Mouse (Mus musculus): ENCODE results near the gene Chst11. TPM values are rescaled to one million over a fixed set of nuclear protein-coding genes. Genes with fewer than 3 reads are reported as not detected.
A peak's percentile ranks its signal among the peaks of the same experiment; 100 is the strongest.

Chst11 gene
- polyA plus RNA-seq, 1 experiment from 2014 or later = 1.1 TPM

GRCm38 (mm10) chr10:83181831-83182572 is 196.7 kb downstream of the Chst11 start:
- no peak overlapping the region for H3K27ac ChIP-seq (ENCODE audit: low read length)
- H3K9ac ChIP-seq (ENCODE audit: low read length) = no peak overlapping the region
- WGBS = 75% methylated on average over 15 of the region's 15 CpGs
- H3K27me3 ChIP-seq (ENCODE audit: control insufficient read depth, insufficient read depth, low read length) = no peaks in the 10 kb centered on the region
- ATAC-seq (ENCODE audit: insufficient read depth, low FRiP score) = no peak
- H3K36me3 ChIP-seq (ENCODE audit: control insufficient read depth, insufficient read depth, low read length) = no peaks in the 10 kb centered on the region; the same call in 1 of the 2 replicates
- H3K4me3 ChIP-seq (replicated peaks; ENCODE audit: low read length) = no peak overlapping the region
- no peaks in the 10 kb centered on the region for H3K9me3 ChIP-seq (replicated peaks; ENCODE audit: control insufficient read depth, low read length)
- no peak overlapping the region for H3K4me2 ChIP-seq (ENCODE audit: low read depth, low read length)
- peaks cover 26% of the 10 kb centered on the region for H3K4me1 ChIP-seq (ENCODE audit: control insufficient read depth, insufficient read depth, low read length)

GRCm38 (mm10) chr10:83182573-83182960 is 197.3 kb downstream of the Chst11 start:
- Histone ChIP-seq H3K27ac (ENCODE audit: low read length) (no peak overlapping the region), H3K9ac (ENCODE audit: low read length) (no peak overlapping the region), H3K36me3 (ENCODE audit: control insufficient read depth, insufficient read depth, low read length) (no peaks in the 10 kb centered on the region; the same call in 1 of the 2 replicates), H3K27me3 (ENCODE audit: control insufficient read depth, insufficient read depth, low read length) (no peaks in the 10 kb centered on the region), H3K4me1 (ENCODE audit: control insufficient read depth, insufficient read depth, low read length) (peaks cover 20% of the 10 kb centered on the region), H3K4me3 (replicated peaks; ENCODE audit: low read length) (no peak overlapping the region), H3K9me3 (replicated peaks; ENCODE audit: control insufficient read depth, low read length) (no peaks in the 10 kb centered on the region), H3K4me2 (ENCODE audit: low read depth, low read length) (no peak overlapping the region)
- ATAC-seq (ENCODE audit: insufficient read depth, low FRiP score) = no peak
- WGBS = 38% methylated on average over 8 of the region's 8 CpGs

- Histone ChIP-seq H3K4me3 (replicated peaks; ENCODE audit: low read length) (no peak overlapping the region), H3K27ac (ENCODE audit: low read length) (no peak overlapping the region), H3K9ac (ENCODE audit: low read length) (peak overlapping the region; percentile 2; the same call in 1 of the 2 replicates), H3K4me2 (ENCODE audit: low read depth, low read length) (no peak overlapping the region), H3K27me3 (ENCODE audit: control insufficient read depth, insufficient read depth, low read length) (no peaks in the 10 kb centered on the region), H3K36me3 (ENCODE audit: control insufficient read depth, insufficient read depth, low read length) (no peaks in the 10 kb centered on the region; the same call in 1 of the 2 replicates), H3K4me1 (ENCODE audit: control insufficient read depth, insufficient read depth, low read length) (peaks cover 14% of the 10 kb centered on the region; the same call in 1 of the 2 replicates), H3K9me3 (replicated peaks; ENCODE audit: control insufficient read depth, low read length) (no peaks in the 10 kb centered on the region)
- WGBS = 48% methylated on average over 12 of the region's 12 CpGs
- ATAC-seq (ENCODE audit: insufficient read depth, low FRiP score) = no peak
These were observed 198.6 kb downstream of the Chst11 start for GRCm38 (mm10) chr10:83183634-83184479.

- Histone ChIP-seq H3K4me2 (ENCODE audit: low read depth, low read length) (no peak overlapping the region), H3K9ac (ENCODE audit: low read length) (peak overlapping the region; percentile 2; the same call in 1 of the 2 replicates), H3K36me3 (ENCODE audit: control insufficient read depth, insufficient read depth, low read length) (no peaks in the 10 kb centered on the region), H3K4me1 (ENCODE audit: control insufficient read depth, insufficient read depth, low read length) (peaks cover 13% of the 10 kb centered on the region; the same call in 1 of the 2 replicates), H3K27ac (ENCODE audit: low read length) (no peak overlapping the region), H3K4me3 (replicated peaks; ENCODE audit: low read length) (no peak overlapping the region), H3K9me3 (replicated peaks; ENCODE audit: control insufficient read depth, low read length) (no peaks in the 10 kb centered on the region), H3K27me3 (ENCODE audit: control insufficient read depth, insufficient read depth, low read length) (no peaks in the 10 kb centered on the region)
- no peak for ATAC-seq (ENCODE audit: insufficient read depth, low FRiP score)
- WGBS = 55% methylated on average over 7 of the region's 7 CpGs
These were observed 199.3 kb downstream of the Chst11 start for GRCm38 (mm10) chr10:83184480-83185069.

GRCm38 (mm10) chr10:83185121-83185520 is 199.8 kb downstream of the Chst11 start:
- H3K4me3 ChIP-seq (replicated peaks; ENCODE audit: low read length) = no peak overlapping the region
- H3K36me3 ChIP-seq (ENCODE audit: control insufficient read depth, insufficient read depth, low read length) = no peaks in the 10 kb centered on the region
- no peak overlapping the region for H3K27ac ChIP-seq (ENCODE audit: low read length)
- H3K27me3 ChIP-seq (ENCODE audit: control insufficient read depth, insufficient read depth, low read length) = no peaks in the 10 kb centered on the region
- WGBS = 90% methylated on average over 6 of the region's 6 CpGs
- no peaks in the 10 kb centered on the region for H3K9me3 ChIP-seq (replicated peaks; ENCODE audit: control insufficient read depth, low read length)
- ATAC-seq (ENCODE audit: insufficient read depth, low FRiP score) = no peak
- H3K4me2 ChIP-seq (ENCODE audit: low read depth, low read length) = no peak overlapping the region
- peaks cover 13% of the 10 kb centered on the region; the same call in 1 of the 2 replicates for H3K4me1 ChIP-seq (ENCODE audit: control insufficient read depth, insufficient read depth, low read length)
- no peak overlapping the region for H3K9ac ChIP-seq (ENCODE audit: low read length)

GRCm38 (mm10) chr10:83186167-83186566 is 200.9 kb downstream of the Chst11 start:
- Histone ChIP-seq H3K9ac (ENCODE audit: low read length) (no peak overlapping the region), H3K4me1 (ENCODE audit: control insufficient read depth, insufficient read depth, low read length) (peaks cover 13% of the 10 kb centered on the region; the same call in 1 of the 2 replicates), H3K9me3 (replicated peaks; ENCODE audit: control insufficient read depth, low read length) (peaks cover 3% of the 10 kb centered on the region; the same call in 1 of the 2 replicates), H3K27ac (ENCODE audit: low read length) (no peak overlapping the region), H3K4me2 (ENCODE audit: low read depth, low read length) (no peak overlapping the region), H3K36me3 (ENCODE audit: control insufficient read depth, insufficient read depth, low read length) (no peaks in the 10 kb centered on the region), H3K4me3 (replicated peaks; ENCODE audit: low read length) (no peak overlapping the region), H3K27me3 (ENCODE audit: control insufficient read depth, insufficient read depth, low read length) (no peaks in the 10 kb centered on the region)
- WGBS = 86% methylated on average over 8 of the region's 8 CpGs
- no peak for ATAC-seq (ENCODE audit: insufficient read depth, low FRiP score)

- H3K27ac ChIP-seq (ENCODE audit: low read length) = no peak overlapping the region
- H3K9me3 ChIP-seq (replicated peaks; ENCODE audit: control insufficient read depth, low read length) = peaks cover 3% of the 10 kb centered on the region; the same call in 1 of the 2 replicates
- H3K27me3 ChIP-seq (ENCODE audit: control insufficient read depth, insufficient read depth, low read length) = no peaks in the 10 kb centered on the region
- no peaks in the 10 kb centered on the region for H3K36me3 ChIP-seq (ENCODE audit: control insufficient read depth, insufficient read depth, low read length)
- no peak for ATAC-seq (ENCODE audit: insufficient read depth, low FRiP score)
- no peak overlapping the region for H3K4me3 ChIP-seq (replicated peaks; ENCODE audit: low read length)
- H3K4me2 ChIP-seq (ENCODE audit: low read depth, low read length) = no peak overlapping the region
- WGBS = 53% methylated on average over 5 of the region's 5 CpGs
- no peak overlapping the region for H3K9ac ChIP-seq (ENCODE audit: low read length)
- H3K4me1 ChIP-seq (ENCODE audit: control insufficient read depth, insufficient read depth, low read length) = peaks cover 13% of the 10 kb centered on the region; the same call in 1 of the 2 replicates
These were observed 201.7 kb downstream of the Chst11 start for GRCm38 (mm10) chr10:83186984-83187383.

- H3K4me3 ChIP-seq (replicated peaks; ENCODE audit: low read length) = no peak overlapping the region
- no peak overlapping the region for H3K27ac ChIP-seq (ENCODE audit: low read length)
- no peak for ATAC-seq (ENCODE audit: insufficient read depth, low FRiP score)
- WGBS = 94% methylated on average over 5 of the region's 5 CpGs
- H3K4me2 ChIP-seq (ENCODE audit: low read depth, low read length) = no peak overlapping the region
- H3K9me3 ChIP-seq (replicated peaks; ENCODE audit: control insufficient read depth, low read length) = peaks cover 3% of the 10 kb centered on the region; the same call in 1 of the 2 replicates
- no peaks in the 10 kb centered on the region for H3K27me3 ChIP-seq (ENCODE audit: control insufficient read depth, insufficient read depth, low read length)
- peaks cover 8% of the 10 kb centered on the region; the same call in 1 of the 2 replicates for H3K4me1 ChIP-seq (ENCODE audit: control insufficient read depth, insufficient read depth, low read length)
- no peaks in the 10 kb centered on the region for H3K36me3 ChIP-seq (ENCODE audit: control insufficient read depth, insufficient read depth, low read length)
- H3K9ac ChIP-seq (ENCODE audit: low read length) = no peak overlapping the region
These were observed 203.8 kb downstream of the Chst11 start for GRCm38 (mm10) chr10:83189071-83189470.

Measured in stomach, embryonic 16.5 days (tissue).